Mouse (Mus musculus) kidney, postnatal 4 days (tissue): ENCODE data around the gene Smim26.
"Not testable (repeated sequence)": the region's sequence is repeated elsewhere in the genome, so short reads cannot be mapped to it uniquely, and the experiment has no call there.

Experiments used
- DNase-seq, 2 experiments: peaks; one replicate each; pipeline ENCODE4 v3.0.0; 2021; ENCODE audit warnings: mixed read lengths in 2 of 2

The Smim26 gene

GRCm38 (mm10) chr2:144593951-144594651 is at the start of gene Smim26:
TSS of gene Smim26 (plus strand) at chr2:144594054.
- DNase-seq = peak; percentile 83 to 87

DNA sequence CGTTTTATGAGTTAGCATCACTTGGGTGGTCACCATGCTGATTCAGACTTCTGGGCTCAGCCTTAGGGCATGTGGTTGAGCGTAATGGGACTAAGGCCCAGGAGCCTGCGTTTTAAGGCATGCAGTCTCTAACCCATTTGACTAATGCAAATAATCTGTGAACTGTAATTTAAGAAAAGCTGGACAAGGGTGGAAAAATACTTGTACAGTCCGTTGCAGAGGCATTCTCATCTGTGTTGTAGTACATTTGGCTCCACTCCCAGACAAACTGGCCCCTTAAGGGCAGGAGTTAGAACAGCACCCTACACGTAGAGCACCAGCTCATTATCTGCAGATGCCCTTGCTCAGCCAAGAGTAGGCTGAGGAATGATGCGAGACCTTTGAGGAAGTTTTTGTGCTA is 49.2 kb upstream of the Smim26 start:
- peak; percentile 22 to 48 for DNase-seq

GRCm38 (mm10) chr2:144545061-144545460 is 48.8 kb upstream of the Smim26 start:
- no peak for DNase-seq

DNA sequence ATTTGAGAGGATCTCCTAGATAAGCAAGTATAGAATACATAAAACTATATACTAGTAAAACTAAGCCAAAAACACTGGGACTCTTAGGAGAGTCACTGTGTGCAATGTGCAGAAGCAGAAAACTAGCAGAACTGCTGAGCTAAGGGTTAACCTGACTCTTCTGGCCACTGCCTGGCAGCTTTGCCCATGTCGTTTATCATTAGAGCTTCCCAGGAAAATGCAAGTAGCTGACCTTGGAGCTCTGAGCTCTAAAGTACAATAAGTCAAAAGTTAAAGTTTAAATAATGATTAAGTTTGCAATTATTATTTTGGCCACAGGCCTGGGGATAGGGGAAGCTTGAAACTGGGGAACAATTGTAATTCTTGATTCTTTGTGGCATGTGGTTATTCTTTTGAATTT is 48.4 kb upstream of the Smim26 start:
- peak in 1 of 2 experiments; percentile 18 for DNase-seq

- no peak for DNase-seq
Measured at GRCm38 (mm10) chr2:144547559-144547958, 46.3 kb upstream of the Smim26 start.

- peak; percentile 66 to 80 for DNase-seq
Measured at GRCm38 (mm10) chr2:144550529-144550928, 43.3 kb upstream of the Smim26 start, which contains the start of gene Rbbp9. TSS of gene Rbbp9 (minus strand) at chr2:144550869.

GRCm38 (mm10) chr2:144553905-144554304 is 39.9 kb upstream of the Smim26 start:
- DNase-seq = no peak

DNA sequence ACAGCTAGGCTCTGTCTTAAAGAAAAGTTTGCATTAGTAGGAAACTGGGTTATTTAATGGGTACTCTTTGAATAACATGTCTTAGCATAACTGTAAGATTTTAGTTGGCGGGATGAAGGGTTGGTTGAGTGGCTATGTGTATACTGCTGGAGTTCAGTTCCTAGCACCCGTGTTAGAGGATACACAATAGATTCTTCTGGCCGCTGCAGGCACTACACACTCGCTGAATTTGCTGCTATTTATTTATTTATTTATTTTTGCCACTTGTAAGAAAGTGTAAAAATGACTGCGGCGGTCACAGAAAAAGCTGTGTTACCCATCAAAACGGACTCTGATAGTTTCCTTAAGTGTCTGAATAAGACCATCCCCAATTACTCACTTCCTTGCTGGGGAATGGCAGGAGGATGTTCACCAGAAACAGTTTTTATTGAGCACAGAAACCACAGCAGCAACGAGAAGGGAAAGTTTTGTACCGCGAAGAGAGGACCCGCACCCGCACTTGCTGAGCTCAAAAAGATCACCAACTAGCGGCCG is 38.5 kb upstream of the Smim26 start:
- no peak for DNase-seq

- peak; percentile 98 for DNase-seq
Measured at GRCm38 (mm10) chr2:144555820-144556552, 37.9 kb upstream of the Smim26 start, which contains the start of gene Sec23b. TSS of gene Sec23b (plus strand) at chr2:144556229.

- DNase-seq = no peak
Measured at GRCm38 (mm10) chr2:144588723-144589122, 5.1 kb upstream of the Smim26 start.

GRCm38 (mm10) chr2:144593036-144593435 is 818 bp upstream of the Smim26 start:
- not testable (repeated sequence) for DNase-seq

GRCm38 (mm10) chr2:144598006-144598405 is 4.2 kb downstream of the Smim26 start:
- no peak for DNase-seq

DNA sequence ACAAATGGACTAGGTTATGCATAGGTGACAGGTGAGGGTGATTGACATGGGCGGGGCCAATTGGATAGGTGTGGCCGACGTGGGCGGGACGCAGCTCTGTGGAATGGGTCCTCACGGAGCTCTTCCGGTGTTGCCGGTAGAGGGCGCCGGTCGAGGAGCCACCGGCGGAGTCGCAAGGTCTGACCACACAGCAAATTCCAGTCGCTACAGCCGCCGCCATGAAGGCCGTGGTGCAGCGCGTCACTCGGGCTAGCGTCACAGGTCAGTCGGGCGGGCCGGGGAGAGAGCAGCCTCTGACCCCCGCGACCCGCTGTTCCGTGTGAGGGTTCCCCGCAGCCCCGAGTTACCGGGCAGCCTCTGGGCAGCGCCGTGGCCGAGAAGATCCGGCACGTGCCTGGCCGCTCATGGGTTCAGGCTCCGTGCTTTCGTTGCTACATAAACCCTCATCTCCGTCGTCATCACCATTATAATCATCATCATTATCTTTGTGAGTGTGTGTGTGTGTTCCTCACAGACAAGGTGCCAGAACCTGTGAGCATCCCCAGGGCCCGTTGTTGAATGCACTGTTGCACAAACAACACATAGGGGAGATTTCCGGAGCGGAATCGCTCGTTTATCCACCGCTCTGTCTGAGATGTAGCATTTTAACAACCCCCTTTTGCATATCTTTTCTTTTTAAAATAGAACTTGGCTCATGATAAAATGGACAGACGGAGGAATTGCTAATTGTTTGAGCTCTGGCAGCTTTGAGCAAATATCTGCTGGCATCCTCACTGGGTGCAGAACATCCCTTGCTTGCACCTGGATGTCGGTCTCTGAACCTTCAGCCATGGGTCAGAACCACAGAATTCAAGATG is 6.2 kb downstream of the Smim26 start, which contains the start of gene Dtd1:
Gene Dtd1, plus strand, starts transcription at position 67 of the 857 bp plus-strand sequence.
- peak; percentile 92 to 94 for DNase-seq

GRCm38 (mm10) chr2:144601576-144601975 is 7.7 kb downstream of the Smim26 start:
- DNase-seq = no peak

DNA sequence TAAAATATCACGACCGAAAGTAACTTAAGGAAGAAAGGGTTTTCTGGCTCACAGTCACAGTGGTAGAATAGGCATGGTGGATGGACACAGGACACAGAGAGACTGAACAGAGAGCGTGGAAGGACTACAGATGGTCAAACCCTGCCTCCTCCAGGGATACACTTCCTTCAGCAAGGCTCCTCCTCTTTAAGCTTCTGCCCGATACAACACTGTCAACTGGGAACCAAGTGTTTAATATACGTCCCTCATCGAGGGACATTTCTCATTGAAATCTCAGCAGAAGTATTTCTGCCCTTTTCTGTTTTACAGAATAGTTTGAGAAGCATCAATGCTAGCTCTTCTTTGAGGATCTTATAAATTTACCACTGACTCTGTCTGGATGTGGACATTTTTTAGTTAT is 20.1 kb downstream of the Smim26 start:
- DNase-seq = no peak

DNA sequence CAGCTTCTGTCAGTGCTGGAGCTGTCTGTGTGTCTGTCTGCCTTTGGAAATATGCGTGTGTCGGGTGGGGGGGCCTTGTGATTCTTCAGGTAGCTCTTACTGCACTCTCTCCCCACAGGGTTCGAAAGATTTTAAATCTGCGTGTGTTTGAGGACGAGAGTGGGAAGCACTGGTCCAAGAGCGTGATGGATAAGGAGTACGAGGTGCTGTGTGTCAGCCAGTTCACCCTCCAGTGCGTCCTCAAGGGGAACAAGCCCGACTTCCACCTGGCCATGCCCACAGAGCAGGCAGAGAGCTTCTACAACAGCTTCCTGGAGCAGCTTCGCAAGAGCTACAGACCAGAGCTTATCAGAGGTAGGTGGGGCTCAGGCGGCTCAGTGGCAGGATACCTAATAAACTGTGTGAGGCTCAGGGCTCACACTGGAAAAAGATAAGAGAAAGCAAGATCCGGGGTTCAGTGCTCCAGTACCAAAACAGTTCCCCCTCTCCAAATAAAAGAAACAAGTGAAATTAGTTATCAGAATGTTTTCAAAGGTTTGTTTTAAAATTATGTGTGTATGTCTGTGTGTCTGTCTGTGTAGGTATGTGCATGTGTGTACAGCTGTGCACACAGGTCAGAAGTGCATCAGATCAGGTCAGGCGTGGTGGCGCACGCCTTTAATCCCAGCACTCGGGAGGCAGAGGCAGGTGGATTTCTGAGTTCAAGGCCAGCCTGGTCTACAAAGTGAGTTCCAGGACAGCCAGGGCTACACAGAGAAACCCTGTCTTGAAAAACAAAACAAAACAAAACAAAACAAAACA is 23.4 kb downstream of the Smim26 start:
- no peak for DNase-seq

- DNase-seq = no peak
Measured at GRCm38 (mm10) chr2:144621491-144621890, 27.6 kb downstream of the Smim26 start.

GRCm38 (mm10) chr2:144633551-144633950 is 39.7 kb downstream of the Smim26 start:
- DNase-seq = no peak

DNA sequence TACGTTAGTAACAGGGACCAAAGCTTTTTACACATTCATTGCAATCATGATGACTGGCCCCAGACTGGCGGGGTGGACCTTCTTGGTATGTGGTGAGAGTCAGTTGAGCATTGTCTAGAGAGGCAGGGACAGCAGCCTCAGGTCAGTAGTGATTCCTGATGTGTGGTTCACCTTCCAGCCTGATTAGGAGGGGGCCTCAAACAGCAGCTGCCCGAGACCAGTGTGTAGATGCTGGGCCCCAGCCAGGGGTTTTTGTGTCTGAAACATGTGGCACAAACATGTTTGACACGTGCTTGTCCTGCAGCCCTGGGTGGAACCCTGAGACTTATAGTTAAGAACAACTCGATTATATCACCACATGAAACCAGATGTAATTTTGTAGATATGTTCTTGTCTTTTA is 40.4 kb downstream of the Smim26 start:
- DNase-seq = peak in 1 of 2 experiments; percentile 34

- no peak for DNase-seq
Measured at GRCm38 (mm10) chr2:144634729-144635128, 40.9 kb downstream of the Smim26 start.

GRCm38 (mm10) chr2:144635644-144636320 is 41.9 kb downstream of the Smim26 start:
- DNase-seq = peak; percentile 78 to 81
